Mouse (Mus musculus) midbrain, embryonic 11.5 days (tissue): ENCODE data around the gene Mrps23. TPM values are rescaled to one million over a fixed set of nuclear protein-coding genes. Genes with fewer than 3 reads are reported as not detected.

Experiments
- ATAC-seq: fragments of 200-750 bp; cut with Nextera tagmentation; 2 replicates; pipeline ENCODE4 v1.8.0; 2017; ENCODE audit warnings: moderate TSS enrichment, moderate library complexity; ENCODE audit not compliant: low FRiP score
- DNase-seq: peaks from one replicate; pipeline ENCODE4 v3.0.0; 2015; ENCODE audit warnings: low spot score; ENCODE audit errors: missing footprints
- H3K27ac ChIP-seq: fragments of 300-500 bp; sonication (generic); 2 replicates; pipeline ENCODE4 v1.5.1; 2014; ENCODE audit warnings: low read depth, low read length
- H3K27me3 ChIP-seq: fragments of 300-500 bp; sonication (generic); 2 replicates; pipeline ENCODE4 v1.6.1; 2014; ENCODE audit warnings: mild to moderate bottlenecking, low read length, moderate library complexity, mixed read lengths; ENCODE audit not compliant: control insufficient read depth, insufficient read depth
- H3K36me3 ChIP-seq: fragments of 300-500 bp; sonication (generic); 2 replicates; pipeline ENCODE4 v1.6.1; 2014; ENCODE audit warnings: mild to moderate bottlenecking, low read length, moderate library complexity, mixed read lengths; ENCODE audit not compliant: control insufficient read depth, insufficient read depth
- H3K4me1 ChIP-seq: fragments of 300-500 bp; sonication (generic); 2 replicates; pipeline ENCODE4 v1.6.1; 2014; ENCODE audit warnings: low read length; ENCODE audit not compliant: control insufficient read depth, insufficient read depth
- H3K4me2 ChIP-seq: fragments of 300-500 bp; sonication (generic); 2 replicates; pipeline ENCODE4 v1.6.1; 2014; ENCODE audit warnings: mild to moderate bottlenecking, moderate library complexity
- H3K4me3 ChIP-seq: fragments of 300-500 bp; sonication (generic); 2 replicates; pipeline ENCODE4 v1.5.1; 2014; ENCODE audit warnings: low read depth, low read length
- H3K9ac ChIP-seq: fragments of 300-500 bp; sonication (generic); 2 replicates; pipeline ENCODE4 v1.6.1; 2014; ENCODE audit warnings: low read length
- H3K9me3 ChIP-seq: fragments of 300-500 bp; sonication (generic); 2 replicates; pipeline ENCODE4 v1.6.1; 2016; ENCODE audit warnings: low read length; ENCODE audit not compliant: control insufficient read depth
- WGBS: fragments of 180-500 bp; shearing (Covaris S2); extraction: QIAGEN DNeasy Blood & Tissue Kit; methylation state at CpG from one replicate; pipeline ENCODE4 v1.1.7; 2014; 5-methylcytosine and 5-hydroxymethylcytosine counted together
- polyA plus RNA-seq: library from polyadenylated mRNA; unstranded; fragments of >200 nt; fragmentation: Nextera tagmentation; extraction: Ambion mirVana; gene quantifications from 2 replicates; pipeline ENCODE4 v1.2.1, GENCODE M21; 2014

Gene Mrps23
- polyA plus RNA-seq, 1 experiment from 2014 or later = 88.8 TPM

- WGBS = 42% methylated on average over 14 of the region's 14 CpGs
- H3K9me3 ChIP-seq = no peaks in the 10 kb centered on the region
- H3K9ac ChIP-seq = peak overlapping the region; percentile 54; the same call in 1 of the 2 replicates
- DNase-seq (peak; percentile 91), ATAC-seq (no peak)
- H3K27me3 ChIP-seq = peaks cover 2% of the 10 kb centered on the region; the same call in 1 of the 2 replicates
- H3K27ac ChIP-seq = peak overlapping the region; percentile 76
- H3K4me3 ChIP-seq = no peak overlapping the region
- no peak overlapping the region for H3K4me2 ChIP-seq
- peaks cover 5% of the 10 kb centered on the region; the same call in 1 of the 2 replicates for H3K36me3 ChIP-seq
- H3K4me1 ChIP-seq = peaks cover 30% of the 10 kb centered on the region
Measured at GRCm38 (mm10) chr11:88186078-88186946, 17.9 kb upstream of the Mrps23 start.

GRCm38 (mm10) chr11:88186947-88187243, 17.3 kb upstream of the Mrps23 start:
- Histone ChIP-seq H3K9me3 (no peaks in the 10 kb centered on the region), H3K36me3 (peaks cover 5% of the 10 kb centered on the region; the same call in 1 of the 2 replicates), H3K27me3 (peaks cover 2% of the 10 kb centered on the region), H3K9ac (peak overlapping the region; percentile 54), H3K27ac (peak overlapping the region; percentile 76), H3K4me2 (peak overlapping the region; percentile 35), H3K4me1 (peaks cover 27% of the 10 kb centered on the region), H3K4me3 (no peak overlapping the region)
- DNase-seq (no peak), ATAC-seq (no peak)
- WGBS = 34% methylated on average over 2 of the region's 2 CpGs

GRCm38 (mm10) chr11:88187417-88188133, 16.6 kb upstream of the Mrps23 start:
- DNase-seq = peak; percentile 96
- Histone ChIP-seq H3K4me3 (peak overlapping the region; percentile 2; the same call in 1 of the 2 replicates), H3K4me1 (peaks cover 29% of the 10 kb centered on the region), H3K4me2 (peak overlapping the region; percentile 35), H3K27me3 (peaks cover 6% of the 10 kb centered on the region), H3K36me3 (peaks cover 5% of the 10 kb centered on the region; the same call in 1 of the 2 replicates), H3K27ac (peak overlapping the region; percentile 76), H3K9me3 (no peaks in the 10 kb centered on the region), H3K9ac (peak overlapping the region; percentile 54)
- ATAC-seq = peak; percentile 93
- WGBS = 8% methylated on average over 25 of the region's 25 CpGs

DNA sequence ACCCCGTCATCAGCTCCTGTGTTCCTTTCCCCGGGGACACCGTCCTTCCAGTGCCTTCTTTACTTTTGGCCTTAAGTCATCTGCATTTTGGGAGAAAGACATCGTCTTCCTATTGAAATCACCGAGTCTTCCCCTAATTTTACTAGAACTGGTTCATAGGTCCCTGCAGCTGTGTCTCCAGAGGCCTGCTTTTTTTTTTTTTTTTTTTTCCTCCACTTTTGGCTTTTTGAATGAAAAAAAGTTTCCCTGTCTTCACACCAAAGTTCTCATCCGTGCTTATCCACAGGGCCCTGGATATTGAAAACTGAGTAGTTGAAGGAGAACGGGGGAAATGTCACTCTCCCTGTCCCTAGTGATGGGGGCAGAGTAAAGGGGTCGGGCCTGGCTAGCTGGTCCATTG, 16.0 kb upstream of the Mrps23 start:
- H3K9ac ChIP-seq = no peak overlapping the region
- H3K4me2 ChIP-seq = no peak overlapping the region; the same call in 1 of the 2 replicates
- peaks cover 10% of the 10 kb centered on the region for H3K27me3 ChIP-seq
- WGBS = 49% methylated on average over 8 of the region's 8 CpGs
- ATAC-seq (no peak), DNase-seq (no peak)
- no peaks in the 10 kb centered on the region for H3K9me3 ChIP-seq
- H3K4me3 ChIP-seq = no peak overlapping the region
- peaks cover 31% of the 10 kb centered on the region for H3K4me1 ChIP-seq
- no peak overlapping the region; the same call in 1 of the 2 replicates for H3K27ac ChIP-seq
- peaks cover 5% of the 10 kb centered on the region; the same call in 1 of the 2 replicates for H3K36me3 ChIP-seq

DNA sequence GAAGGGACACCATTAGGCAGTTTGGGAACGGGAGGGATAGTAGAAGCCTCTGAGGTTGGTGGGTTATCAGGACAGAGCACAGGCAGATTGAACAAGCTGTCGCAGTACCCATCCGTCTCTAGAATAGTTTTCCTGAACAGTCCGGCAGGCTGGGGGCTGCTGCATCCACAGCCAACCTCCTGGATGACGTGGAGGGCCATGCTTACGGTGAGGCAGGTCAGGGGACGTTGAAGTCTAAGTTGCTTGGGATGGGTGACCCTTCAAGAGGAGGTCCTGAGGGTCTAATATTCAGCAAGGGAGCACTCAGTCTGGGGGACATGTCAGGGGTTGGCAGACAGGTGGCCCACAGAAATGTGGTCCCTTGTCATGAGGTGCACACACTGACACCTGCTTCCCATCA, 15.6 kb upstream of the Mrps23 start:
- Histone ChIP-seq H3K4me3 (no peak overlapping the region), H3K36me3 (0 out of 2 replicates have a peak, but pooled peaks cover 5% of the 10 kb centered on the region), H3K4me1 (peaks cover 35% of the 10 kb centered on the region), H3K9ac (no peak overlapping the region), H3K9me3 (no peaks in the 10 kb centered on the region), H3K27ac (no peak overlapping the region), H3K4me2 (no peak overlapping the region), H3K27me3 (peaks cover 14% of the 10 kb centered on the region)
- DNase-seq = no peak
- WGBS = 88% methylated on average over 7 of the region's 7 CpGs
- ATAC-seq = no peak

GRCm38 (mm10) chr11:88192595-88192994, 11.6 kb upstream of the Mrps23 start:
- peak; percentile 88 for DNase-seq
- no peak overlapping the region for H3K27ac ChIP-seq
- no peaks in the 10 kb centered on the region for H3K36me3 ChIP-seq
- H3K4me3 ChIP-seq = no peak overlapping the region
- H3K4me1 ChIP-seq = peaks cover 18% of the 10 kb centered on the region
- no peak for ATAC-seq
- no peak overlapping the region for H3K4me2 ChIP-seq
- peaks cover 23% of the 10 kb centered on the region for H3K27me3 ChIP-seq
- H3K9ac ChIP-seq = no peak overlapping the region
- 12% methylated on average over 4 of the region's 4 CpGs for WGBS
- no peaks in the 10 kb centered on the region for H3K9me3 ChIP-seq

- Histone ChIP-seq H3K4me2 (peak overlapping the region; percentile 31), H3K4me1 (peaks cover 12% of the 10 kb centered on the region), H3K9ac (peak overlapping the region; percentile 53; the same call in 1 of the 2 replicates), H3K9me3 (no peaks in the 10 kb centered on the region), H3K27ac (no peak overlapping the region), H3K4me3 (peak overlapping the region; percentile 11; the same call in 1 of the 2 replicates), H3K36me3 (no peaks in the 10 kb centered on the region), H3K27me3 (peaks cover 23% of the 10 kb centered on the region)
- DNase-seq = peak; percentile 93
- 4% methylated on average over 33 of the region's 34 CpGs for WGBS
- ATAC-seq = no peak; the same call in 1 of the 2 replicates
Measured at GRCm38 (mm10) chr11:88193098-88193823, 10.9 kb upstream of the Mrps23 start.

DNA sequence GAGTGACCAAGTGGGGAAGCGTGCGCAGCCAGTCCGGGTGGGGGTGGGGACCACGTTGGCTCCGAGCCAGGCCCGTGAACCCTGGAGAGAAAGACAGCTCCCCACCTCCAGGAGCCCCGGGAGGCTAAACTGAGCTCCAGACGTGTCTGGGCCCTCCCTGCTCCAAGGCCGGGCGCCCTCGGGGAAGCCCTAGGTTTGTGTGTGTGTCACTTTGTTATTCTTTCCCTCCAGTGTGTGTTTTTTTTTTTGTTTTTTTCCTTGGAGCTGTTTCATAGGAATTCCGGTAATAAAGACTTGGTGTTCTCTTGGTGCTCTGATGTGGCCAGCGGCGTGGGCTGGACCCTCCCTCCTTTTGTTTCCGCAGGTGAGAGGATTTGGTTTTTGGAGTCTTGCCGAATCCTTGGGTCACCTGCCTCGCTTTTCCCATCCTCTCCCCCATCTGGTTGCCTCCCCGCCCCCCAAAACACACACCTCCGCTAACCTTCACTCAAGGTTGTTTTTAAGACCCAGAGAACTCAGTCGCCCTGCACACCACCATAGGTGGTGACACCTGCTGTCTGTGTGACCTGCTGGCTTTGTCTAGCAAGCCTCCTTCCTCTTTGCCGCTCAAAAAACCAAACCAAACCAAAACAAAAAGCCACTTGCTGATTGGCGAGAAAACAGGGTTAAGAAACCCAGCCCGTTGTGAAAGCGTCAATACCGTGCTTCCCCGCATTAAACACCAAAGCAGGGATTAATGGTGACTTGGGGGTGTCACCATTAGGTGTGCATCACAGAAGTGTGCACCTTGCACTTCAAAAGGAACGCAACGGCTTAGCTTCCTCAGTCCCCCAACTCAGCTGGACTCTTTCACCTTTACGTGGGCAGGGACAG, 10.1 kb upstream of the Mrps23 start:
- 9% methylated on average over 29 of the region's 29 CpGs for WGBS

More for the DNA sequence above, 10.1 kb upstream of the Mrps23 start:
- no peaks in the 10 kb centered on the region for H3K9me3 ChIP-seq
- peak overlapping the region; percentile 11; the same call in 1 of the 2 replicates for H3K4me3 ChIP-seq
- peaks cover 10% of the 10 kb centered on the region for H3K4me1 ChIP-seq
- no peak overlapping the region for H3K27ac ChIP-seq
- DNase-seq (peak; percentile 88), ATAC-seq (no peak; the same call in 1 of the 2 replicates)
- H3K9ac ChIP-seq = peak overlapping the region; percentile 53; the same call in 1 of the 2 replicates
- H3K4me2 ChIP-seq = peak overlapping the region; percentile 31
- H3K27me3 ChIP-seq = peaks cover 23% of the 10 kb centered on the region
- no peaks in the 10 kb centered on the region for H3K36me3 ChIP-seq
